Mouse (Mus musculus) G1E-ER4 (cell line): ENCODE results near the gene Wrap73. TPM values are rescaled to one million over a fixed set of nuclear protein-coding genes. Genes with fewer than 3 reads are reported as not detected.

Experiments used
- GATA1 ChIP-seq: IDR thresholded peaks from one replicate; pipeline ENCODE4 v1.8.0; 2012; ENCODE audit warnings: low read length, inconsistent platforms
- polyA plus RNA-seq: library from polyadenylated mRNA; stranded (reverse); fragments of >175 nt; gene quantifications from 2 replicates; pipeline ENCODE4 v1.2.3, GENCODE M21; 2012

The Wrap73 gene
- polyA plus RNA-seq, result 17.5 and 23.0 TPM in 2 replicates

DNA sequence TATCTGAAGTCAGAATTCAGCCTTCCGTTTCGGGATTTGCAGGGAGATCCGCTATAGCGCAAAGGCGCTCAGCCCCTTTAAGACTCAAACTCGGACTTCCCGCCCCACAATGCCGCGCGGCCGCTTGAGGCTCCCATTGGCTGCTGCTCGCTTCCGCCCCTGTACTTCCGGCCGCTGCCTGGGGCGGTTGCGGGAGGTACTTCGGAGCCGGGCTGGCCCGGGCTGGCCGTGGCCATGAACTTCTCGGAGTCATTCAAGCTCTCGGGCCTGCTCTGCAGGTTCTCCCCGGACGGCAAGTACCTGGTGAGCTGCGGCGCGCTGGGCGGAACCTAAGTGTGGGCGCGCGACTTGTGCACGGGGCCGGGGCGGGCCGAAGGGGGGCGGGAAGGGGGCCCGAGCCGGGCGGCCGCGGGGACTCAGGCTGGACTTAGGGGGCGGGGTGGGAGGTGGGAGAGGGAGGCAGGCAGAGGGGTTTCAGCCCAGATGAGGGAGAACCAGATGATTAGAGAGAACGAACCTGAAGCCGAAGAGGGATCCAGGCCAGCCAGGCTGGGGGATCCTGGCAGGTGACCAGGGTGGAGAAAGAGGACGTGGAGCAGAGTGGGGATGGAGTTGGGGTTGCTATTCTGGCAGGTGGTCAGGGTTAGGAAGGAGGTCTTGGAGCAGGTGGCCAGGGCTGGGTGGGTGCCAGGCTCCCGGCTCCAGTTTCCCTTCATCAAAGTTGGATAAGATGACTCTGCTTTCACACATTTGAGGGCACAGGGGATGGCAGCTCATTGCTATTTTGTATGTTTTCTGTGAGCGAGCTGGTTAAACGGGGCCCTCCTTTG, at the start of gene Wrap73:
Wrap73 (plus strand) TSS at position 162 of the 830 bp plus-strand sequence.
- no peak for TF ChIP-seq GATA1

DNA sequence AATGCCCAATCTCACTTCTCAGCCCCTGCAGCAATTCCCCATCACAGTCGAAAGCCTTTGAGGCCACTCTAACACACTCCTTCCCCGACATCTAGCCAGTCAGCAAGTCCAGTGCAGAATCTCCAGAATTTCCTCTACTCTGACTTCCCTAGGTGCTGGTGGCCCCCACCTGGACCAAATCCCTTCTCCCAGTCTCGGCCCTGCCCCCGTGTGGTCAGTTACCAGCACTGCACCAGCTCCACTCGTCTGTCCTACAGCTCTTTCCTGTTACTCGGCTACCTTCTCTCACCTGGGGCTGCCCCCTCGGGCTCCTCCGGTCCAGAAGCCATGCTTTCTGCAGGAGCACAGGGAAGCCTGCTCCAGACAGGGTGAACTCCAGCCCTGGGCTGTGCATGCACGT, 49.0 kb upstream of the Wrap73 start:
- TF ChIP-seq GATA1, result no peak

- no peak for TF ChIP-seq GATA1
Measured at GRCm38 (mm10) chr4:154096111-154096510, 46.1 kb upstream of the Wrap73 start.

DNA sequence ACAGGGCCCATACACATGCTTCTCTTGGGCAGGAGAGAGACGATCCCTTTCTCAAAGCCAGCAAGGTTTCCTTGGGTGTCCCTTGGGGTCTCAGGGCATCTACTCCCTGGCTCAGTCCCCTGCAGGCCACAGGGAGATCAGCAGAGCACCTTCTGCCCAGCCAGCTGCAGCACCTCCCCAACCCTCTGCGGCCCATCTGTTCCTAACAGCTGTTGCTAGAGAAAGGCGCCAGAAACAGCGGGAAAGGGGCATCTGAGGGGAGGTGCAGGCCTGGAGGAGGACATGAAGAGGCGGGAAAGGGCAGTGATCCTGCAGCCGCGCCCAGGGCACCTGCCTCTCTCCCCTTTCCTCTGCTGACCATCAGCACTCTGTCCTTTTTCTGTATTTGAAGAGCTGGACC, 42.8 kb upstream of the Wrap73 start:
- TF ChIP-seq GATA1, result no peak

- no peak for TF ChIP-seq GATA1
Measured at GRCm38 (mm10) chr4:154103386-154103785, 38.8 kb upstream of the Wrap73 start.

DNA sequence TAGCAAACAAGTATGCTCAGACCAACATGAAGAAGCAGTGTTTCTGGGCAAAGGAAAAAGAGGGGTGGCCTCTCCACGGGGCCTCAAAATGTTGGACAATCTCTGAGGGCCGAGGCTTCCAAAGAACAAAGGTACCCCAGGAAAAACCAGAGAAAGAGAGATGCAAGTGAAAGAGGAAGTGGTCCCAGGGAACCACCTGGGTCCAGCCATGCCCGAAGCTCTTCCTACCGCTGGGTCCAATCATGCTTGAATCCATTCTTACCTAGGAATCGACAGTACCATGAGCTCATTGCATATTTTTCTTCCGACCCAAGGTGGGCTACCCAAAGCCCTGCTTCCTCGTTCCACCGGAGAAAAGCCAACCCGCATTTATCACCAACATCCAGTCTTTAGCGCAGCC, 38.3 kb upstream of the Wrap73 start:
- no peak for TF ChIP-seq GATA1

DNA sequence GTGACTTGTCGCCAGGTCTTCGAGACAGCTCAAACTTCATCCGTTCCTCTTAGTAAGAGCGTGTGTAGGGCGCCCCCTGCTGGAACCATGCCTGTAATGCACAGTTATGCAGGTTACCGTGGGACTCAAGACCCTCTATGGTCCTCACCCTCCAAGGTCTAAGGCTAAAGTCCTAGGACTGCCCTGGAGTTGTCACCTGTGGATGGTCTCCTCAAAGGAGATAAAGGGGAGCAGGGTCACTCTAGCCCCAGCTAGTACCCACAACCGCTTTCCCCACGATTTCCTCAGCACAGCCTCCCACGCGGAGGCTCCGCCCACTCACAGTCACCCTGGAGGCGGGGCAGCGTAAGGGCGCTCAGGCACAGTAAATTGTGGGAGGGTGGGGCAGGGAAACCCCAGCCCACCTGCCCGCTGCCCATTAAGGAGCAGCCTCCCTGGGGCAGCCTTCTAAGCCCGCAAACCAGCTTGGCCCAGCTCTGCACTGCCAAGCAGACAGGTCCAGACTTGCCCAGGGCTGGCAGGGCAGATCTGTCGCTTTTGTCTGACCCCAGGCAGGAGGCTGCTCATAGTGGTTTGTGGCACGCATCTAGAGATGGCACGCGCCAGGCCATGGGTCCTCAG, 36.7 kb upstream of the Wrap73 start:
- TF ChIP-seq GATA1, result no peak

DNA sequence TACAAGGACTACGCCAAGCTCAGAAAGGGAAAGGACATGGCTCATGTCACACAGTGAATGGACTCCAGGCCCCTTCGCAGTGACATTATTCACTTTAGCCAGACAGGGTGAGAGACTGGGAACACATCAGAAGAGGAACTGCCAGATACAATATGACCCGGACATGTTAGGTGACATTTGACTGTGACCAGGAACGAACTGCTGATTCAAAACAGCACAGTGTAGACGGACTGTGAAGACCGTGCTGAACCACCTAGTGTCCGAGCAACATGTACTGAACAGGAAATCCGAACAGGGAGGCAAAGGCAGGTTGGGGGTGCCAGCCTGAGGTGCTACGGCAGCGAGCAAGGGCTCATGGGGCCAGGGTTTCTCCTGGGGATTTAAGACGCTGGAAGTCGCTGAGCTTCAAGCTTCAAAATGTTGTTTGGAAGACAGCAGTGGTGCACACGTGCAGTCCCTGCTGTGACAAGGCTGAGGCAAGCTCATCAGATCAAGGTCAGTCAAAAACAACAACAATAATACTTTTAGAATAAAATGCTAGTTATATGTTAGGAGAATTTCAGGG, 35.6 kb upstream of the Wrap73 start:
- no peak for TF ChIP-seq GATA1

GRCm38 (mm10) chr4:154109216-154109849, 32.8 kb upstream of the Wrap73 start:
- TF ChIP-seq GATA1, result no peak

DNA sequence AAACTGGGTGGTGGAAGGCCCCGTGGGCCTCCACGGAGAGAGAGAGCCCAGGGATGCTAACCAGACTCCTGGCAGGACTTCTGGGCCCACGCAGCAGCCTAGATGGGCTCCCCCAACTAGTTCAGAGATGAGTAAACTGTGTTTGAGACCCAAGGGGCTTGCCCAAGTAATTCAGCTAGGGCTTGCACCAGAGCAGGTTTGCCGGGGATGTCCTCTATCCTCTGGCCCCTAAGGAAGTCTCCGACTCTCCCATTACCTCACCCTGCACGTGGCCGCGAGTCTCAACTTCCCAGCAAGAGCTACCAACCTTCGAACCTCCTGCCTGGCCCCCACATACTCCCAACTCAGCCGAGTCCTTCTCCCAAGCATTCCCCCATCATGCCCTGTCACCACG, 32.3 kb upstream of the Wrap73 start:
- no peak for TF ChIP-seq GATA1

DNA sequence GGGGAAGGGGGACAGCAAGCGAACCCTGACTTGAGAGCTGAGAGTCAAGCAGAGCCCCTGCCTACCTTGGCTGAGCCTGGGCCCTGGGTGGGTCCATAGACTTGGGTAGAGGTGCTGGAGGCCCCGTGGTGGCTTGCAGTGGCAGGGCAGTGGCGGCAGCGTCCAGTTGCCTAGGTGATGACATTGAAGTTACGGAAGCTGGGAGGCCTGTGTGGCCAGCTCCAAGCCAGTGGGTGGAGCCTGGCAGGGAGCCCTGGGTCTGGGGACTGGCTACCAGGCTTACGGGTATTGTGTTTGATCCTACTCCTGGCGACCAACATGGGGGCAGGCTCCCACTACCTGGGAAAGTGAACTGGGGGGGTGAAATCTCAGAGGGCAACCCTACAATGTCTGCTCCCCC, 25.8 kb upstream of the Wrap73 start:
- no peak for TF ChIP-seq GATA1

- TF ChIP-seq GATA1, result no peak
Measured at GRCm38 (mm10) chr4:154118782-154119181, 23.4 kb upstream of the Wrap73 start.

- TF ChIP-seq GATA1, result no peak
Measured at GRCm38 (mm10) chr4:154119208-154119607, 23.0 kb upstream of the Wrap73 start.

DNA sequence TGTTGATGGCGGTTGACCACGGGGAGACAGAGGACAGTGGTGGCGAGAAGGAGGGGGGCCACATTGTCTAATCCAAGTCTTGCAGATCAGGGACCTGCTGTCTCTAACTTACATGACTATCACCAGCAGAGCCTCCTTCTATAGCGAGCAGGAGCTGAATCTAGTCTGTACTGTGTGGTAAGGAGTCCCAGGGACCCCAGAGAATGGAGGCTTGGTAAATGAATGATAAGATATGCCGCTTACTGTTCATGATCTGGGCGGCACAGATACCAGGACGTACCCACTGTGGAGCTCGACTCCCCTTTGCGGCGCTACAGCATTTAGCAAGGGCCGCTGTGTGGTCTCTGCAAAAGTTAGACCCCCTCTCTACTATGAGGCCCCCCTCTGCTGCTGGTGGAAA, 20.4 kb upstream of the Wrap73 start:
- no peak for TF ChIP-seq GATA1

GRCm38 (mm10) chr4:154122374-154122773, 19.8 kb upstream of the Wrap73 start:
- no peak for TF ChIP-seq GATA1

DNA sequence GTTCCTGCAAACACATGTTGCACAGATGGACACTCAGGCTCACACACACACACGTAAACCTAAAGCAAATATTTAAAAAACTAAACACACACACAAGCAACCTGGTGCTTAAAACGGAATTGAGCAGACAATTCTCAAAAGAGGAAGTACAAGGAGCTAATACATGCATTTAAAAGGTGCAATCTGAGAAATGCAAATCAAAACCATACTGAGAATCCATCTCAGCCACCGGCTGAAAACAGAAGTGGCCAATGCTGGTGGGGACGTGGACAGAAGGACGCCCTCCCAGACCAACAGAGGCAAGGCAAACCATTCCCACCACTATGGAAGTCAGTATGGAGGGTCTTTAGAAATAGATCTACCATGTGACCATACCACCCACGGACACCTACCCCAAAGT, 18.6 kb upstream of the Wrap73 start:
- no peak for TF ChIP-seq GATA1
